Mouse (Mus musculus) embryonic facial prominence, embryonic 15.5 days (tissue): ENCODE results near the gene Tmem222. TPM values are rescaled to one million over a fixed set of nuclear protein-coding genes. Genes with fewer than 3 reads are reported as not detected.
A peak's percentile ranks its signal among the peaks of the same experiment; 100 is the strongest.

ENCODE experiments used
- ATAC-seq: fragments of 200-750 bp; cut with Nextera tagmentation; 2 replicates; pipeline ENCODE4 v1.8.0; 2017; ENCODE audit warnings: low read depth, moderate TSS enrichment; ENCODE audit not compliant: insufficient number of reproducible peaks, low FRiP score, low TSS enrichment
- H3K27ac ChIP-seq: fragments of 300-500 bp; sonication (generic); replicated peaks from 2 replicates; pipeline ENCODE4 v1.5.1; 2015; ENCODE audit warnings: mild to moderate bottlenecking, inconsistent platforms
- H3K27me3 ChIP-seq: fragments of 300-500 bp; sonication (generic); 2 replicates; pipeline ENCODE4 v1.6.1; 2015; ENCODE audit warnings: inconsistent platforms
- H3K36me3 ChIP-seq: fragments of 300-500 bp; sonication (generic); 2 replicates; pipeline ENCODE4 v1.6.1; 2015; ENCODE audit warnings: mild to moderate bottlenecking, inconsistent platforms
- H3K4me1 ChIP-seq: fragments of 300-500 bp; sonication (generic); 2 replicates; pipeline ENCODE4 v1.6.1; 2015; ENCODE audit warnings: inconsistent platforms
- H3K4me2 ChIP-seq: fragments of 300-500 bp; sonication (generic); replicated peaks from 2 replicates; pipeline ENCODE4 v1.6.1; 2015; ENCODE audit warnings: mild to moderate bottlenecking, inconsistent platforms
- H3K4me3 ChIP-seq: fragments of 300-500 bp; sonication (generic); replicated peaks from 2 replicates; pipeline ENCODE4 v1.5.1; 2015; ENCODE audit warnings: mild to moderate bottlenecking, inconsistent platforms
- H3K9ac ChIP-seq: fragments of 300-500 bp; sonication (generic); 2 replicates; pipeline ENCODE4 v1.6.1; 2015; ENCODE audit warnings: inconsistent platforms
- H3K9me3 ChIP-seq: fragments of 300-500 bp; sonication (generic); replicated peaks from 2 replicates; pipeline ENCODE4 v1.6.1; 2016; ENCODE audit warnings: inconsistent platforms
- WGBS: fragments of 180-500 bp; shearing (Covaris S2); methylation state at CpG from one replicate; pipeline ENCODE4 v1.1.7; 2015; 5-methylcytosine and 5-hydroxymethylcytosine counted together
- polyA plus RNA-seq: library from polyadenylated mRNA; unstranded; fragments of >200 nt; fragmentation: Nextera tagmentation; extraction: Ambion mirVana; gene quantifications from 2 replicates; pipeline ENCODE4 v1.2.1, GENCODE M21; 2015

Tmem222 gene
- polyA plus RNA-seq, 1 experiment from 2014 or later: 87.8 TPM

DNA sequence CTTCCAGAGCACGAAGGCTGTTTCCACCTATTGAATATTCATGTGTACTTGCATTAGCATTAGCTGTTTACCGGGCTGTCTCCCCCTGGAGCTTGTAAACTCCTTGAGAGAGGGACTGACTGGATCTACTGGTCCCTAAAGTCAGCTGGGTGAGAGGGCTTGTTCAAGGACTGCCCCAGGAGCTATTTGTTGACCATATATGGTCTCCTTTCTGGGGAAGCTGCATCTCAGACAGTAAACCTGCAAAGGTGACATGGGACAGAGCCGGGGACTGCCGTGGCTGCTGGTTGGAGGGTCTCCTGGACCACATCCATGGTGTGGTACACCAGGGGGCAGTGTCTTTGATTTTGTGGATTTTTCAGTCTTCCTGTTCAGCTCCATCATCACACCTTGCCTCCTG is 5.1 kb upstream of the Tmem222 start:
- whole genome bisulfite sequencing: 15% methylated on average over 4 of the region's 4 CpGs
- H3K36me3 ChIP-seq: no peaks in the 10 kb centered on the region
- no peak overlapping the region for H3K4me3 ChIP-seq
- H3K9me3 ChIP-seq: no peaks in the 10 kb centered on the region
- peak overlapping the region; percentile 91 for H3K27ac ChIP-seq
- no peak overlapping the region for H3K9ac ChIP-seq
- ATAC-seq: no peak
- no peaks in the 10 kb centered on the region for H3K27me3 ChIP-seq
- H3K4me1 ChIP-seq: peaks cover 27% of the 10 kb centered on the region
- no peak overlapping the region for H3K4me2 ChIP-seq

DNA sequence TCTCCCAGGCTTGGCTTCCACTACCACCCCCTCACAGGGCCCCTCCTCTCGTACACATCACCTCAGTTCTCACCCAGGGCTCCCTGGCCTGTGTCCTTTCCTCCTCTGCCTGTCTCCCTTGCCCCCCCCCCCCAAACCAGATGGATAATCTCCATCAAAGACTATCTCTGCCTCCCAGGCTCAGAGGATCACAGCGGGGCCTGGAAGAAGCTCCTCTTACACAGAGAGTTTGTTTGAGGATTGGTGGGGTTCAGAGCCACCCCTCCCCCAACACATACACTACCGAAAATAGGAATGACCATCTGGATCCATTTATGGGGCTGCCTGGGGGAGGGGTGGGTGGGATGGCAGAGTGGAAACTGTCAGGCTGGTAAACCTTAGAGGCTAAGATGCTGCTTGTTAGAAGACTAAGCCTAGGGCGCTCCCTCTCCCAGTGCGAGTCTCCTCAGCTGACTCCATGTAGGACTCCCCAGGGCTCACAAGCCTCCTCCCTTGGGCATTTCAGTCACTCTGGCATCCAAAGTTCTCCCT is 4.4 kb upstream of the Tmem222 start:
- no peak overlapping the region for H3K9ac ChIP-seq
- ATAC-seq: peak; percentile 75

DNA sequence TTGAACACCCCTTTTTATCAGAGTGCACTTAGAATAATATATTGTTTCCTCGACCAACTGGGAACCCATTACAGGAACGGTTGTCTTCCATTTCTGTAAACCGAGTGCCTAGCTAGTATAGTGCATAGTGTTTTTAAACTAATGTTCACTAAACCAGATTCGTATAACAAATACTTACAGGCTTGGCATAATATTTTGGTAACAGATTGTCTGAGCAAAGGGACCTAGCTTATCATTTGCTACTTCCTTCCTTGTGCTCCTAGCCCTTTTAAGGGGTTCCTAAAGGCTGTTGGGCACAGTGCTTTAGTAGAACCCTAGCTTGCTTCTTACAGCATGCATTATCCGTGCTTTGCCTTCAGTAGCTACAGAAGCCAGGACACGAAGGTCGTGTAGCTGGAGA is 3.9 kb upstream of the Tmem222 start:
- peaks cover 31% of the 10 kb centered on the region for H3K4me1 ChIP-seq
- 31% methylated on average over 7 of the region's 7 CpGs for WGBS
- ATAC-seq: no peak
- peak overlapping the region; percentile 91 for H3K27ac ChIP-seq
- peak overlapping the region; percentile 15; the same call in 1 of the 2 replicates for H3K4me2 ChIP-seq
- no peaks in the 10 kb centered on the region for H3K9me3 ChIP-seq
- H3K4me3 ChIP-seq: no peak overlapping the region
- H3K9ac ChIP-seq: no peak overlapping the region
- H3K27me3 ChIP-seq: no peaks in the 10 kb centered on the region
- H3K36me3 ChIP-seq: no peaks in the 10 kb centered on the region

More for the DNA sequence above, 4.4 kb upstream of the Tmem222 start:
- Histone ChIP-seq H3K36me3 (no peaks in the 10 kb centered on the region), H3K27ac (peak overlapping the region; percentile 91), H3K4me3 (no peak overlapping the region), H3K27me3 (no peaks in the 10 kb centered on the region), H3K4me2 (peak overlapping the region; percentile 15), H3K9me3 (no peaks in the 10 kb centered on the region), H3K4me1 (peaks cover 27% of the 10 kb centered on the region)
- 10% methylated on average over 5 of the region's 5 CpGs for WGBS

DNA sequence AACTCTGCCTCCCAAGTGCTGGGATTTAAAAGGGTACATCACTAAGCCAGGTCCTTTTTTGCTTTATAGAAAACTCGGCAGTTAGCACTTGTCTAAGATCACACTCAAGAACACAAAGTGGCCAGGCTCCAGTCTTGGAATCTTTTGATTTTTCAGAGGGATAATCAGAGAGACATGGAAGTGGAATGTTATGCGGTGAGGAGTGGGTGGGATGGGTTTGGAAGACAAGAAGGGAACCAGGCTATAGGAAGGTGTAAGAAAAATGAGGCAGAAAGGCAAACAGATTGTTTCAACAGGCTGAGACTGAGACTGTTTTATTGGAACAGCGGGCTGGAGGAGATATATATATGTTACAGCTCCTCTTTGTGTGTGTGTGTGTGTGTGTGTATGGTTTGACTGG is 890 bp upstream of the Tmem222 start:
- 79% methylated on average over 3 of the region's 3 CpGs for WGBS
- Histone ChIP-seq H3K4me1 (peaks cover 41% of the 10 kb centered on the region), H3K4me2 (peak overlapping the region; percentile 77), H3K27ac (peak overlapping the region; percentile 96), H3K4me3 (peak overlapping the region; percentile 85; the same call in 1 of the 2 replicates), H3K9me3 (no peaks in the 10 kb centered on the region), H3K27me3 (no peaks in the 10 kb centered on the region), H3K9ac (0 out of 2 replicates have a peak overlapping the region, but pooled peaks have one; percentile 83), H3K36me3 (peaks cover 9% of the 10 kb centered on the region; the same call in 1 of the 2 replicates)
- ATAC-seq: no peak

DNA sequence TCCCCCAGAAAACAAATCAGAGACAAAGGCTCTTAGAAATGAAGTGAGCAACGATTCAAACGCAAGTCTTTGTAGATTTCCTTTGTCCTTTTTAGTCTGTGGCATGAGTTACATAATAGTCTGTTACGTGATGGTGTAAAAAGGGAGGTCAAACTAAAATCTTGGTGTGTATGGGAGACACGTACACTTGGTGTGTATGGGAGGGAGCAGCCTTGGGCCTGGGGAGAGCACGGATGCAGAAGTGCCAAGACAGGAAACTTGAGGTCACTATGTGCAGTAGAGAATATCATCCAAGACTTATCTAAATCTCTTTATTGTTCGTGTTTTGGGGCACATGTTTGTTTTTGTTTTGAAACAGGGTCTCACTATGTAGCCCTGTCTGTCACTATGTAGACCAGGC is 475 bp upstream of the Tmem222 start:
- peak overlapping the region; percentile 77 for H3K4me2 ChIP-seq
- H3K27ac ChIP-seq: peak overlapping the region; percentile 96
- WGBS: 15% methylated on average over 6 of the region's 6 CpGs
- peak overlapping the region; percentile 83; the same call in 1 of the 2 replicates for H3K9ac ChIP-seq
- H3K36me3 ChIP-seq: peaks cover 12% of the 10 kb centered on the region; the same call in 1 of the 2 replicates
- peak overlapping the region; percentile 85 for H3K4me3 ChIP-seq
- H3K4me1 ChIP-seq: peaks cover 41% of the 10 kb centered on the region
- ATAC-seq: no peak
- no peaks in the 10 kb centered on the region for H3K27me3 ChIP-seq
- no peaks in the 10 kb centered on the region for H3K9me3 ChIP-seq

DNA sequence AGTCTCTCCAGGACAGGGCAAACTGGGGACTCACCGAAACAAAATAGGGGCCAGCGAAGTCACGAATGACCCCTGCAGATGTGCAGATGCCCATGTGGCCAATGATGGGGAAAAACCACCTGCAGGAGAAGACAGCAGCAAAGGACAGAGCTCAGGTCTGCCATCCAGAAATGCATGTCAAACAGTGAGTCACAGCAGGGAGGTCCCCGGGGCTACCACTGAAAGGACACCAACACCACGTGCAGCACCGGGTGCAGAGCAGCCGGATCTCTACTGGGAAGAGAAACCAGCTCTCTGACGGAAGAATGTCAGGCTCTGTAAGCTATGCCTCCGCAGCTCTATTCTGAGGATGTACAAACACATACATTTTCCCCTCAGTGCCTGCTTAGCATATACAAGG is 6.7 kb downstream of the Tmem222 start:
- WGBS: 87% methylated on average over 9 of the region's 9 CpGs
- no peak for ATAC-seq
- peaks cover 58% of the 10 kb centered on the region for H3K36me3 ChIP-seq
- H3K4me2 ChIP-seq: no peak overlapping the region
- H3K27me3 ChIP-seq: no peaks in the 10 kb centered on the region
- H3K4me1 ChIP-seq: peaks cover 4% of the 10 kb centered on the region; the same call in 1 of the 2 replicates
- H3K27ac ChIP-seq: no peak overlapping the region
- H3K4me3 ChIP-seq: no peak overlapping the region
- no peaks in the 10 kb centered on the region for H3K9me3 ChIP-seq
- no peak overlapping the region for H3K9ac ChIP-seq

DNA sequence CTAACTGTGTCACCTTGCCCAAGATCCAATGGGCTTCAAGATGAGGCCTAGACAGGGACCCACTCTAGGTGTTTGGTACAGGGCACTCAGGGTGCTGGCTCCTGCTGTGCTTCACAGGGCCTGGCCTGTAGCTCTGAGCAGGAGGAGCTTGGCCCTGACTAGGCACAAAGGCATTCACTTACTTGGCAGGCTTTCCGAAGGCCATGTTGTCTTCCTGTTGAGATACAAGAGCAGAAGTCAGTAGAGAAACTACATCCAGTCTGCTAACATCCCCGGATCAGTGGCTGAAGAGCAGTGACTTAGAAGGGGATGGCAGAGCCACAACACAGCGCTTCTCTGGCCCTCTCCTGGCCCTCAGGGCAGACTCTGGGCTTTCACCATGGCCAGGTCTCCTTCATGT is 8.0 kb downstream of the Tmem222 start:
- Histone ChIP-seq H3K27ac (no peak overlapping the region), H3K4me2 (no peak overlapping the region), H3K4me1 (no peaks in the 10 kb centered on the region), H3K27me3 (no peaks in the 10 kb centered on the region), H3K9me3 (no peaks in the 10 kb centered on the region), H3K4me3 (no peak overlapping the region), H3K36me3 (peaks cover 67% of the 10 kb centered on the region), H3K9ac (no peak overlapping the region)
- no peak for ATAC-seq
- 88% methylated on average over 3 of the region's 3 CpGs for WGBS

DNA sequence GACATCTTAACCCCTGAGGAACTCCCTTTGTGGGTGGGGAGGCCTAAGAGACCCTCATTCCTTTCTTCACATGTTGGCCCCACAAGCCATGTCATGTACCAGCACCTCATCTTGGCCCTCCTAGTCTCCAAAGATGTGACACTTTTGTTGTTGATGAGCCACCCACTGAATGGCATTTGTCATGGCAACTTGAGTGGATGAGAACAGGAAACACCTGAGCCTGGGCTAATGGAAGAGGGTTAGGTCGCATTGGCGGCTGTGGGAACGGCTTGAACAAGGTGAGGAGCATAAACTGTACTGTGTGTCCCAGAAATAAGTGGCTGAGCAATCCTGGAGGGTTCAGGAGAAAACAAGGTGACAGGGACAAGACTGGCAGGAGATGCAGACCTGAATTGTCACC is 8.7 kb downstream of the Tmem222 start:
- no peak overlapping the region for H3K4me2 ChIP-seq
- no peaks in the 10 kb centered on the region for H3K9me3 ChIP-seq
- 91% methylated on average over 3 of the region's 3 CpGs for WGBS
- H3K36me3 ChIP-seq: peaks cover 66% of the 10 kb centered on the region
- no peak overlapping the region for H3K9ac ChIP-seq
- no peak for ATAC-seq
- H3K4me1 ChIP-seq: no peaks in the 10 kb centered on the region
- H3K27me3 ChIP-seq: no peaks in the 10 kb centered on the region
- no peak overlapping the region for H3K4me3 ChIP-seq
- H3K27ac ChIP-seq: no peak overlapping the region

DNA sequence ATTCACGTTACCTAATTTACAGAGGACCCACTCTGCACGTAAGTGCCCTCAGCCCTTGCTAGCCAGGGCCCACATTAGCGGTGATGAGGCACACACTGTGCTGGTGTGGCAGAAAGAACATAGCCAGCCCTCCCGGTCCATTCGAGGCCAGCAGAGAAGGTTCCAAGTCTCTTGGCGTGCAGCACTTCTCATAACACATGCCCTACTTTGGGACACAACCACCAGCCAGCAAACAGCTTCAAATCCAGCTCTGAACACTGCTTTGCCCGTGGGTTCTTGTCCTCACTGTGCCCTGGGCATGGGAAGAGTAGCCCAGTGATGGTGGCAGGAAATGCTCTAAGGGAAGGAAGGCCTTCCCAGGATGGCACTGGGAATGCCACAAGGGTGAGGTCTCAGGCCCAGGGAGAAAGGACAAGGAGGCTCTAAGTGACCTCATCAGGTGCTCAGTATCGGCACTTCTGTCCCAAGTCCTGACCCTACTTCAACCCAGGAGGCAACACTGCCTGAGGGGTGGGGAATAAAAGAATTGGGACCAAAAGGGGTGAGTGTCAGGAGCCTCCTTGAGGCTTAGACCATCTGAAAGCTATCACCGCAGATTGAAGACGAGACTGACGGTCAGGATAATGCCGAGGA is 11.2 kb downstream of the Tmem222 start:
- Histone ChIP-seq H3K27ac (no peak overlapping the region), H3K36me3 (peaks cover 64% of the 10 kb centered on the region), H3K27me3 (no peaks in the 10 kb centered on the region), H3K4me3 (no peak overlapping the region), H3K4me1 (no peaks in the 10 kb centered on the region; the same call in 1 of the 2 replicates), H3K9me3 (no peaks in the 10 kb centered on the region), H3K9ac (no peak overlapping the region), H3K4me2 (no peak overlapping the region)
- WGBS: 90% methylated on average over 12 of the region's 12 CpGs
- no peak for ATAC-seq

DNA sequence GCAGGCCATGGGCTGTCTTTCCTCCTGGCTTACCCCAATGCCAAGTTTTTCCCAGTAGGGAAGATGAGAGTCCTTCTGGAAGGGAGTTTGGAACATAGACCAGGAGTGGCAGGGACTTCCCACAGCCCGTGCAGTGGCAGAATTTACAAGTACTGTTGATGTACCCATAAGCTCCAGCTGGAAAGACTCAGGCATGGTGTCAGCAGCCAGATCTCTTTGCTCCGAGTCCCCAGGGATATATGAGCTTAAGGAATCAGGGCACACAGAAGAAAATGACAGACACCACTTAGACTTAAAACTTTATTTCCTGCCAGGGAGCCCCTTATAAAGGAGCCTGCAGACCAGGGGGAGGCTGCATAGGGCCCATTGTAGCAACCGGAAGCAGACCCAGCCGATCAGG is 11.8 kb downstream of the Tmem222 start:
- Histone ChIP-seq H3K27ac (no peak overlapping the region), H3K4me2 (no peak overlapping the region), H3K4me3 (no peak overlapping the region), H3K9me3 (no peaks in the 10 kb centered on the region), H3K4me1 (no peaks in the 10 kb centered on the region; the same call in 1 of the 2 replicates), H3K9ac (no peak overlapping the region), H3K27me3 (no peaks in the 10 kb centered on the region), H3K36me3 (peaks cover 61% of the 10 kb centered on the region)
- no peak for ATAC-seq
- WGBS: 77% methylated on average over 4 of the region's 4 CpGs

DNA sequence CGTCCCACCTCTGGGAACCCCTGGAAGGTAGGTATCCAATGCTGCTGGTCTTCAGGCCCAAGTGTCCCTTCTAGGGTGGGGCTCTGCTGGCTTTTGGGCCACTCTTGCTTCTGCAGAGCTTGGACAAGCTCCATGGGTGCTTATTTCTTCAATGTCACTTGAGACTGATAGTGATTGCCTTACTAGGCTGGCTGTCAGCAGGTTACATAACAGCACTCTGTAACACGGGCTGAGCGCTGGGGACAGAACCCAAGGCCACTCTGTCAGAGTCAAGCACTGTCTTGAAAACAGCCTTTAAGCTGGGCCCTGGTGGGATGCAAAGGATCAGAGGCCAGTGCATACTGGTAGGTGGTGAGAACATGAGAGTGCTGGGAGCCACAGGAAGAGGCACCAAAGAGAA is 12.3 kb downstream of the Tmem222 start:
- Histone ChIP-seq H3K4me3 (no peak overlapping the region), H3K4me2 (no peak overlapping the region), H3K4me1 (no peaks in the 10 kb centered on the region; the same call in 1 of the 2 replicates), H3K27ac (no peak overlapping the region), H3K36me3 (peaks cover 58% of the 10 kb centered on the region), H3K27me3 (no peaks in the 10 kb centered on the region), H3K9ac (no peak overlapping the region), H3K9me3 (no peaks in the 10 kb centered on the region)
- no peak for ATAC-seq
- WGBS: 90% methylated on average over 3 of the region's 3 CpGs

DNA sequence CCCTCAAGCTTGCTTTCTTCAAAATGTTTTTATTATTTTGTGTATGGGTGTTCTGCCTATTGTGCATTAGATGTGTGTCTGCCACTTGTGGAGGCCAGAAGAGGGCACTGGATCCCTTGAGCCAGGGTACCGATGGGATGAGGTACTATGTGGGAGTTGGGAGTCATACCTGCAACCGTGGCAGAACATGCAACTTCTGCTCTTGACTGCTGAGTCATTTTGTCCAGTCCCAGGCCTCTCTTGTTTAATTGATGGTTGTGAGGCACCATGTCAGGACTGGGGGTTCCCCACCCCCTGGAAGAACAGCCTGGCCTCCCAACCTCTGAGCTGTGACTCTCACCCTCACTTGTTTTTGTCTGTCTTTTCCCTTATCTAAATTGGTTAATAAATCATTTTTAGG is 13.0 kb downstream of the Tmem222 start:
- no peak for ATAC-seq
- no peak overlapping the region for H3K4me3 ChIP-seq
- H3K36me3 ChIP-seq: peaks cover 53% of the 10 kb centered on the region

More for the DNA sequence above, 13.0 kb downstream of the Tmem222 start:
- Histone ChIP-seq H3K4me2 (no peak overlapping the region), H3K9me3 (no peaks in the 10 kb centered on the region), H3K27me3 (no peaks in the 10 kb centered on the region), H3K4me1 (no peaks in the 10 kb centered on the region; the same call in 1 of the 2 replicates), H3K27ac (no peak overlapping the region), H3K9ac (no peak overlapping the region)
- 92% methylated on average over 2 of the region's 2 CpGs for WGBS
